Comparison of ENCODE assay signal across 15 mouse cellular contexts in genomic region chr3:142071601-142072000, GRCm38 (mm10).
"Had no signal": no experiment of that assay in that cellular context is flagged by ENCODE, and none has a peak within 500 bp of the region (broad histone marks: within the 10 kb centered on the region; RNA-seq: fewer than 3 reads in every experiment).

No protein-coding gene starts in this region.

- H3K27ac ChIP-seq: kidney, embryonic 15.5 days; limb, embryonic 12.5 days; liver, embryonic 15.5 days; lung, embryonic 15.5 days; neural tube, embryonic 12.5 days had no signal

- H3K4me3 ChIP-seq: kidney, embryonic 15.5 days; limb, embryonic 12.5 days; liver, embryonic 15.5 days; lung, embryonic 15.5 days; neural tube, embryonic 12.5 days had no signal

- H3K27me3 ChIP-seq: kidney, embryonic 15.5 days; limb, embryonic 12.5 days; liver, embryonic 15.5 days; lung, embryonic 15.5 days; neural tube, embryonic 12.5 days had no signal

- H3K4me2 ChIP-seq: kidney, embryonic 15.5 days; limb, embryonic 12.5 days; liver, embryonic 11.5 days; liver, embryonic 15.5 days; lung, embryonic 15.5 days; neural tube, embryonic 12.5 days had no signal

- H3K4me1 ChIP-seq: kidney, embryonic 15.5 days; limb, embryonic 12.5 days; liver, embryonic 15.5 days; neural tube, embryonic 12.5 days had no signal

- H3K9ac ChIP-seq: kidney, embryonic 15.5 days; limb, embryonic 12.5 days; liver, embryonic 15.5 days; lung, embryonic 15.5 days; neural tube, embryonic 12.5 days had no signal

- H3K9me3 ChIP-seq: kidney, embryonic 15.5 days; limb, embryonic 12.5 days; liver, embryonic 15.5 days; lung, embryonic 15.5 days; neural tube, embryonic 12.5 days had no signal

- DNase-seq: kidney, adult 18-20 months; kidney, postnatal 25 days; layer of hippocampus, adult 9-11 months; layer of hippocampus, postnatal 36 days; midbrain, embryonic 14.5 days; retina, postnatal 1 day; right cerebral cortex, postnatal 14 days; thymus, adult 18-20 months; thymus, postnatal 14 days had no signal

- H3K36me3 ChIP-seq: kidney, embryonic 15.5 days; limb, embryonic 12.5 days; liver, embryonic 15.5 days; lung, embryonic 15.5 days; neural tube, embryonic 12.5 days had no signal
